Mouse (Mus musculus) midbrain, embryonic 13.5 days (tissue): Measurements from ENCODE around the gene Rbm38. TPM values are rescaled to one million over a fixed set of nuclear protein-coding genes. Genes with fewer than 3 reads are reported as not detected.

Experiments
- ATAC-seq: fragments of 200-750 bp; cut with Nextera tagmentation; 2 replicates; pipeline ENCODE4 v1.8.0; 2017; ENCODE audit warnings: mild to moderate bottlenecking, moderate TSS enrichment, moderate library complexity
- H3K27ac ChIP-seq: fragments of 300-500 bp; sonication (generic); 2 replicates; pipeline ENCODE4 v1.5.1; 2015; ENCODE audit warnings: inconsistent platforms, mild to moderate bottlenecking, moderate library complexity
- H3K27me3 ChIP-seq: fragments of 300-500 bp; sonication (generic); 2 replicates; pipeline ENCODE4 v1.6.1; 2015; ENCODE audit warnings: mild to moderate bottlenecking, inconsistent platforms
- H3K36me3 ChIP-seq: fragments of 300-500 bp; sonication (generic); 2 replicates; pipeline ENCODE4 v1.6.1; 2015; ENCODE audit warnings: mild to moderate bottlenecking, inconsistent platforms
- H3K4me1 ChIP-seq: fragments of 300-500 bp; sonication (generic); replicated peaks from 2 replicates; pipeline ENCODE4 v1.6.1; 2015; ENCODE audit warnings: inconsistent platforms
- H3K4me2 ChIP-seq: fragments of 300-500 bp; sonication (generic); replicated peaks from 2 replicates; pipeline ENCODE4 v1.6.1; 2015; ENCODE audit warnings: moderate library complexity, mild to moderate bottlenecking, inconsistent platforms
- H3K4me3 ChIP-seq: fragments of 300-500 bp; sonication (generic); replicated peaks from 2 replicates; pipeline ENCODE4 v1.5.1; 2015; ENCODE audit warnings: mild to moderate bottlenecking, inconsistent platforms
- H3K9ac ChIP-seq: fragments of 300-500 bp; sonication (generic); replicated peaks from 2 replicates; pipeline ENCODE4 v1.6.1; 2015; ENCODE audit warnings: mild to moderate bottlenecking, inconsistent platforms
- H3K9me3 ChIP-seq: fragments of 300-500 bp; sonication (generic); 2 replicates; pipeline ENCODE4 v1.6.1; 2016; ENCODE audit warnings: mild to moderate bottlenecking, inconsistent platforms
- WGBS: fragments of 180-500 bp; shearing (Covaris S2); methylation state at CpG from one replicate; pipeline ENCODE4 v1.1.7; 2015; 5-methylcytosine and 5-hydroxymethylcytosine counted together
- polyA plus RNA-seq: library from polyadenylated mRNA; unstranded; fragments of >200 nt; fragmentation: Nextera tagmentation; extraction: Ambion mirVana; gene quantifications from 2 replicates; pipeline ENCODE4 v1.2.1, GENCODE M21; 2015

The Rbm38 gene
- polyA plus RNA-seq, 1 experiment from 2014 or later = 29.4 TPM

DNA sequence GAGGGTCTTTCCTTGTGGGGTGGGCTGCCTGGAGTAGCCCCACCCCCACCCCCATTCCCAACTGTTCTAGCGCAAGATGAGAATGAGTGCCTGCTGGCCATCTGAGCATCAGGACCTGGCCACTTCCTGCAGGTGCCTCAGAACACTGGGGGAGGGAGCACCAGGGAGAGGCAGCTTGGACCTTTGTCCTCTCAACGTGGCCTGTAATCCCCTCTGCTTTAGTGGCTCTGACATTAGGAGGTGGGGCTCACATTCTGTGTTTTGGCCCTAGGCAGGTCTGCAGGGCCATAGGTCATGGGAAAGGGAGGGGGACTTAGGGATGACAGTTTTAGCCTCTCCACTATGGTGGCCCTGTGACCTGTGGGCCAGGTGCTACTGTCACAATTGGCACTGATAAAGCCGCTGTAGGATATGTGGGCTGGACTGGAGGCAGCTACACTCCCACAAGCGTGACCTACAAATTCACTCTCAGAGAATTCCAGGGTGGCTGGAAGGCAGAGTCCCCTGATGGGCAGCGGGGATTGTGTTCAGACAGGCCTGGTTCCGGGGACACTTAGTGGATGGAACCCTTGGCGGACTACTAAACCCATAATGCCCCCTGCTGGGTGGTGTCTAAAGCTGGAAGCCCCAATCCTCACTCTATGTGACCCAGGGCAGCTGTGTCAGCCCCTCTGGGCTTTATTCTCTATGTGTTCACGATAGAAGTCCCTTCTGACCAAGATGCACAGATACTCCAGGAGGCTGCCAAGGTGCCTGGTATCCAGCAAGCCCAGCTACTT is 30.5 kb downstream of the Rbm38 start:
- H3K4me2 ChIP-seq = no peak overlapping the region
- no peak overlapping the region for H3K4me3 ChIP-seq
- peaks cover 6% of the 10 kb centered on the region for H3K4me1 ChIP-seq
- no peak overlapping the region for H3K9ac ChIP-seq
- no peaks in the 10 kb centered on the region for H3K9me3 ChIP-seq
- H3K36me3 ChIP-seq = no peaks in the 10 kb centered on the region
- no peak overlapping the region for H3K27ac ChIP-seq
- ATAC-seq = no peak
- no peaks in the 10 kb centered on the region for H3K27me3 ChIP-seq
- 23% methylated on average over 8 of the region's 8 CpGs for WGBS

DNA sequence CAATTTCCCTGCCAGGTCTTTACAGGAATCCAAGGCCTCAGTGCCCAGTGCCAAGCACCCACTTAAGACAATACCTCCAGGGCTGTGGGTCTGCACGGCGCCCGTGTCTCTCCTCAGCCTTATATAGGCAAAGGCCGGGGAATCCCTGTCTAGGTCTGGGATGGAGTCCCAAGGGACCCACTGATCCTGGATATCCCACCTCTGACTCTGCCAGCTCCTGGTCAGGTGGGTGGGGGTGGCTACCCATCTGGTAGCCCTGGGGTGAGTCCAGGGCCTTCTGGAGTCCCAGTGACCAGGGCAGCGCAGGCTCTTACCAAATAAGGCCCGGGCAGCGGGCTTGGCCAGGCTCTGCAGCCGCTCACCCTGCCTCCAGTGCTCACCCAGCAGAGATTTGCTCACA is 32.6 kb downstream of the Rbm38 start:
- Histone ChIP-seq H3K27me3 (no peaks in the 10 kb centered on the region), H3K4me3 (no peak overlapping the region), H3K9me3 (no peaks in the 10 kb centered on the region), H3K9ac (no peak overlapping the region), H3K4me1 (peaks cover 8% of the 10 kb centered on the region), H3K36me3 (no peaks in the 10 kb centered on the region), H3K27ac (no peak overlapping the region), H3K4me2 (no peak overlapping the region)
- ATAC-seq = no peak
- 93% methylated on average over 8 of the region's 8 CpGs for WGBS

DNA sequence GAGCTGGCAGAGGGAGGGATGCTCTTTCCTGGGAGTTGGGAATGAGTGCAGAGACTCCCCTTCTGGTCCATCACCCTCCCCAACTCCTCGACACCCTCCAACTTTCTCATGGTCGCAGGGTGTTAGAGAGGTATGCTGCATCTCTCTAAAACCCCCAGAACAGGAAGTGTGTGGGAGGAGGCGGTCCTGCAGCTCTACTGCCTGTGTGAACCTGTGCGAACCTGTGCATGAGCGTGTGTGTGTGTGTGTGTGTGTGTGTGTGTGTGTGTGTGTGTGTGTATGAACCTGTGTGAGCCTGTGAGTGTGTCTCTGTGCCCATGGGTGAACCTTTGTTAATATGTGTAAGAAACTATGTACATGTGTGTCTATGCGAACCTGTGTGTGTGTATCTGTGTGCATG is 33.5 kb downstream of the Rbm38 start:
- Histone ChIP-seq H3K4me3 (no peak overlapping the region), H3K9ac (no peak overlapping the region), H3K27me3 (no peaks in the 10 kb centered on the region), H3K36me3 (no peaks in the 10 kb centered on the region), H3K9me3 (no peaks in the 10 kb centered on the region), H3K4me2 (no peak overlapping the region), H3K4me1 (peaks cover 14% of the 10 kb centered on the region), H3K27ac (no peak overlapping the region)
- 83% methylated on average over 6 of the region's 6 CpGs for WGBS
- no peak for ATAC-seq

DNA sequence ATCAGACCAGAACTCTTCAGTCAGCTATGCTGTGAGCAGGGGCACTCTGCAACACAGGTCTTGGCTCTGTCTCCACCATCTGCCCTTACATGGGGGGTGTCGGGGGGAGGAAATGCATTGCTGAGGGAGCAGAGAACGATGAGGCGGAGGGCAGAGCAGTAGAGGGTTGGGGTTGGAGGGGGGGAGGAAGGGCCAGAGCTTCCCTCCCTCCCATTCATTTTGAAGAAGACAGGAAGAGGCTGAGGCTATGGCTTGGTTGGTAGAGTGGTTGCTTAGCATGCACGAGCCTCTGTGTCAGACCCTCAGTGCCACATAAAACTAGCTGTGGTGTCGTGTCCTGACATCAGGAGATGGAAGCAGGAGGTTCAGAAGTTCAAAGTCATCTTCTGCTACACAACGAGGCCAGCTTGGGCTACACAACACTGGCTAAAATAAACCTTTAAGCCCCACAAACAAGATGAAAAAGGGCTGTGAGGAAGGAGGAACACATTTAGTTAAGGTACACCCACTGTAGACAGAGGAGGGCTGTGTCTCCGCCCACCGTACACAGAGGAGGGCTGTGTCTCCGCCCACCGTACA is 36.1 kb downstream of the Rbm38 start:
- Histone ChIP-seq H3K9ac (no peak overlapping the region), H3K4me3 (no peak overlapping the region), H3K4me2 (no peak overlapping the region), H3K9me3 (no peaks in the 10 kb centered on the region), H3K4me1 (peaks cover 8% of the 10 kb centered on the region; the same call in 1 of the 2 replicates), H3K36me3 (no peaks in the 10 kb centered on the region), H3K27ac (no peak overlapping the region), H3K27me3 (no peaks in the 10 kb centered on the region)
- WGBS = 84% methylated on average over 10 of the region's 10 CpGs
- no peak for ATAC-seq

DNA sequence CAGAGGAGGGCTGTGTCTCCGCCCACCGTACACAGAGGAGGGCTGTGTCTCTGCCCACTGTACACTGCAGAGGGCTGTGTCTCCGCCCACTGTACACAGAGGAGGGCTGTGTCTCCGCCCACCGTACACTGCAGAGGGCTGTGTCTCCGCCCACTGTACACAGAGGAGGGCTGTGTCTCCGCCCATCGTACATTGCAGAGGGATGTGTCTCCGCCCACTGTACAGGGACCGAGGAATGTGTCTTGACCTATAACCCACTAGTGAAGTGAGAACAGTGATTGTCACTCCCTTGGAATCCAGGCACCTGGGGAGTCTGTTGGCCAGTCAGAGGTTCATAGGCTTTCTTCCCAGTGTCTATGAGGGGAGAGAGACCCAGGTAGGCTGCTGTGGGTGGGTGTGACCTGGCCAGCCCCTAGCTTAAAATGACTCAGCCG is 36.6 kb downstream of the Rbm38 start:
- no peak for ATAC-seq
- H3K4me3 ChIP-seq = no peak overlapping the region
- no peaks in the 10 kb centered on the region for H3K9me3 ChIP-seq
- no peaks in the 10 kb centered on the region for H3K36me3 ChIP-seq
- no peaks in the 10 kb centered on the region for H3K27me3 ChIP-seq
- WGBS = 79% methylated on average over 11 of the region's 11 CpGs
- H3K4me2 ChIP-seq = no peak overlapping the region
- H3K27ac ChIP-seq = no peak overlapping the region
- H3K9ac ChIP-seq = no peak overlapping the region
- H3K4me1 ChIP-seq = peaks cover 8% of the 10 kb centered on the region; the same call in 1 of the 2 replicates

DNA sequence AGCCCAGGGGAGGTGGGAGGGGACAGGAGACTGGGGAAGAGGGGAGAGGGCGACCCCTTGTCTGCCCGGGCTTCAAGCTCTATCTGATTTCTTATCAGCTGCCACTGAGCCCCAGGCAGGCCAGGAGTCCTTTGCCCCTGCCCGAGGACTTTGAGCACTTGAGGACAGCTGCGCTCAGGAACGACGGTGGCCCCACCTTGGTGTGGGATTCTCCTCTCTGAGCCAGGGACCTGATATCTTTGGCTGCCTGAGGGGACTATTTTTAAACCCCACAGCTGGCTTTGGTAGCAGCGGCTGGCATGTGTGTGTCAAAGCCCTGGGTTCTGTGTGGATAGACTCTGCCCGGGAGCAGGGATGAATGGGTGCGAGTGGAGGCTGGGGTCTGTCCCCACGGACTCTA is 37.3 kb downstream of the Rbm38 start:
- no peaks in the 10 kb centered on the region for H3K9me3 ChIP-seq
- WGBS = 70% methylated on average over 10 of the region's 10 CpGs
- H3K4me1 ChIP-seq = peaks cover 8% of the 10 kb centered on the region; the same call in 1 of the 2 replicates
- no peak overlapping the region for H3K27ac ChIP-seq
- no peak overlapping the region for H3K4me2 ChIP-seq
- H3K27me3 ChIP-seq = no peaks in the 10 kb centered on the region
- ATAC-seq = no peak
- no peak overlapping the region for H3K9ac ChIP-seq
- H3K36me3 ChIP-seq = no peaks in the 10 kb centered on the region
- no peak overlapping the region for H3K4me3 ChIP-seq

DNA sequence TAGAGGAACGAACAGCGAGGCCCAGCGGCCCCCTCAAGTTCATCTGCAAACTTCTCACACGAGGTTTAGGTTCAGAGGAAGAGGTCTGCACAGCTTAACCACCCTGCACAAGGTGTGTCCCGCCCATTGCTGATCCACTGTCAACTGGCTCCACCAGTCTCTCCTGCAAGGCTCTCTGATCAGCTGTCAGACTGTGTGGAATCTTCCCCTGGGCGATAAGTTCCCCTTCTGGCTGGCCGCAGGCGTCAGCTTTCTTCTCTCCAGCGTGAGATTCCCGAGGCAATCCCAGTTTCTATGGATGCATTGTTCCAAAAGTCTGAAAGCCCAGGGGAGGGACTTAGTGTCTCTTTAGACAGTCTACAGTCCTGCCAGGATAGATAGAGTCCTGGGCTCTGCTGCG is 38.0 kb downstream of the Rbm38 start:
- H3K27ac ChIP-seq = no peak overlapping the region
- no peaks in the 10 kb centered on the region for H3K27me3 ChIP-seq
- no peak overlapping the region for H3K4me2 ChIP-seq
- H3K4me3 ChIP-seq = no peak overlapping the region
- H3K36me3 ChIP-seq = no peaks in the 10 kb centered on the region
- no peaks in the 10 kb centered on the region for H3K9me3 ChIP-seq
- 33% methylated on average over 11 of the region's 11 CpGs for WGBS
- ATAC-seq = no peak
- no peak overlapping the region for H3K9ac ChIP-seq
- H3K4me1 ChIP-seq = peaks cover 8% of the 10 kb centered on the region; the same call in 1 of the 2 replicates

DNA sequence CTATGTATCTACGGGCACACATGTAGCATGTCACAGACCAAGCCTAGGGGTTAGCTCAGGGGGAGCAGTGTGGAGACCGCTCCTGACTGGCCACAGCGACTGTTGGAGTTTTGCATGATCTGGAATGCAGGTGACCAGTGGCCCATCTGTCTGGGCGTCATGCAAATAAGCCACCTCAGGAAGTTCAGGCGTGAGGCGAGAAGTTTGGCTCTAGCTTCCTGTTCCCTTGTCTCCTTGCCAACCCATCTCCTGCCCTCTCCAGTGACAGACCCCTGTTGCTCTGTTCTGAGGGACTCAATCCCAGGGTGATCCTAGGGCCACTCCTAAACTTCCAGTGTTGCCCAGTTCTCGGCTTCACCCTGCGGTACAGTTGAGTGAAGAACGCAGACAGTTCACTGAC is 40.2 kb downstream of the Rbm38 start:
- H3K9me3 ChIP-seq = no peaks in the 10 kb centered on the region
- peaks cover 8% of the 10 kb centered on the region; the same call in 1 of the 2 replicates for H3K4me1 ChIP-seq
- H3K27me3 ChIP-seq = no peaks in the 10 kb centered on the region
- H3K9ac ChIP-seq = no peak overlapping the region
- H3K4me2 ChIP-seq = no peak overlapping the region
- H3K4me3 ChIP-seq = no peak overlapping the region
- 91% methylated on average over 9 of the region's 9 CpGs for WGBS
- H3K36me3 ChIP-seq = no peaks in the 10 kb centered on the region
- no peak for ATAC-seq
- H3K27ac ChIP-seq = no peak overlapping the region

DNA sequence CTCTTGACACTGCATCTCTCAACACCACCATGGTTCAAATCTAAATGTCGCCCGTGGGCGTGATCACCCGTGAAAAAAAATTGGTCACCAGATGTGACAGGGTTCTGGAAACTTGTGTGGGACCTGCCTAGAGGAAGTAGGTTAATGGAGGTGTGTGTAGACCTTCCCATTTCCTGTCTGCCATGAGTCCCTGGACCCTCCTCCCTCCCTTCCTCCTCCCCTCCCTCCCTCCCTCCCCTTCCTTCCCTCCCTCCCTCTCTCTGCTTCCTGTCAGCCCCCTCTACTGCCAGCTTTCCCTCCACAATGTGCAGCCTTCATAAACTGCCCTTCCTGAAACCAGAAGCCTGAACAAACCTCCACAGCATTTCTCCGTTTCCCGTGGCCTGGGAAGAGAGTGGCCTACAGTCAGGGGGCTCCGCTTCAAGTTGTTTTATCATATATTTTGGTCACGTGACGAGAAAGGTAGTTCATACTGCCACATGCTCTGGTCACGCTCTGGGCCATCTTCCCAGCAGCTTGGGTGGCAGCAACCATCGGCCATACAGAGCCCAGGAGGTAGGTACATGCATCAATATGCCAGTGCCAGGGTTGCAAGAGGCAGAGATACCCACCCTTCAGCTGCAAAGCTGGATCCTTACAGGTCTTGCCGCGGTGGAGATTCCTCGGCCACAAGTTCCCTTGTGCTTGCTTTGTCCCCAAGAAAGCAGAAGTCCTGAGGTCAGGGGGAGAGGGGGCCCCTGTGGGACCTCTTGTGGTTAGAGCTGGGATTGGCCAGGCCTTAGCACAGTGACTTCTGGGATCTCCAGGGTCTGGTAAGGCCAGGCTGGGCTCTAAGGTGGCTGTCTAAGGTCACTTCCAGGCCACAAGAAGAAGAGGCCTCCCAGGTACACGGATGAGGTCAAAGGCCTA is 41.4 kb downstream of the Rbm38 start:
- no peak overlapping the region for H3K4me2 ChIP-seq
- no peak overlapping the region for H3K9ac ChIP-seq
- H3K9me3 ChIP-seq = no peaks in the 10 kb centered on the region
- WGBS = 79% methylated on average over 15 of the region's 15 CpGs
- H3K36me3 ChIP-seq = no peaks in the 10 kb centered on the region
- H3K27ac ChIP-seq = no peak overlapping the region
- H3K4me3 ChIP-seq = no peak overlapping the region
- H3K27me3 ChIP-seq = no peaks in the 10 kb centered on the region
- peaks cover 8% of the 10 kb centered on the region; the same call in 1 of the 2 replicates for H3K4me1 ChIP-seq
- no peak for ATAC-seq

DNA sequence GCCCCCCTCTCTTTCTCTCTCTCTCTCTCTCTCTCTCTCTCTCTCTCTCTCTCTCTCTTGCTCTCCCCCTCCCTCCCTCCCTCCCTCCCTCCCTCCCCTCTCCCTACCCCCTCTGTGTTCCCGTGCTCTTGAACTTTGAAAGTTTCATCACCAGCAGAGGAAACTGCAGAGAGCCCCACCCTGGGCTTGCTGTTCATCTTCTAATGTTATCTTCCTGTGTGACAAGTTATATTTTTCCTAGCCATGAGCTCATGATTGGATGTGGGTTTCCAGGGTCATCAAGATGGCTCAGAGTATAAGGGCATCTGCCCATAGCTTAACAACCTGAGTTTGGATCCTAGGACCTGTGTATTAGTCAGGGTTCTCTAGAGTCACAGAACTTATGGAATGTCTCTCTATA is 42.9 kb downstream of the Rbm38 start:
- Histone ChIP-seq H3K36me3 (no peaks in the 10 kb centered on the region), H3K9ac (no peak overlapping the region), H3K27ac (no peak overlapping the region), H3K27me3 (no peaks in the 10 kb centered on the region), H3K4me3 (no peak overlapping the region), H3K9me3 (peaks cover under 1% of the 10 kb centered on the region; the same call in 1 of the 2 replicates), H3K4me1 (peaks cover 4% of the 10 kb centered on the region; the same call in 1 of the 2 replicates), H3K4me2 (no peak overlapping the region)
- 56% methylated on average over 1 of the region's 1 CpGs for WGBS
- no peak for ATAC-seq

DNA sequence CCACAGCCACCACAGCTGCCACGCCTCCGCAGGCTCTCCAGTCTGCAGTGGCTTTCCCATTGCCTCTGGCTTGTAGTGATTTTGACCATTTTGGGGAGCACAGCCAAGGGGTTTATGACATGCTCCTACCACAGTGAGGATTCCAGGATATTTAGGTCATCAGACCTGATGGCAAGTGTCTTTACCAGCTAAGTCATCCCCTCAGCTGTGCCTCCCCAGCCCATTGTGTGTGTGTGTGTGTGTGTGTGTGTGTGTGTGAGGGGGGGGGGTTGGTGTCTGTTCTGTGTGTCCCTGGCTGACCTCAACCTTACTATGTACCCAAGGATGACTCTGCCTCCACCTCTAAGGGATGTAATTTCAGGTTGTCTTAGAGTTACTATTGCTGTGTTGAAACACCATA is 44.6 kb downstream of the Rbm38 start:
- H3K9ac ChIP-seq = no peak overlapping the region
- ATAC-seq = no peak
- no peaks in the 10 kb centered on the region for H3K27me3 ChIP-seq
- no peak overlapping the region for H3K4me3 ChIP-seq
- H3K36me3 ChIP-seq = no peaks in the 10 kb centered on the region
- H3K4me1 ChIP-seq = no peaks in the 10 kb centered on the region
- peaks cover 3% of the 10 kb centered on the region; the same call in 1 of the 2 replicates for H3K9me3 ChIP-seq
- WGBS = 97% methylated on average over 2 of the region's 2 CpGs
- H3K27ac ChIP-seq = no peak overlapping the region
- no peak overlapping the region for H3K4me2 ChIP-seq

DNA sequence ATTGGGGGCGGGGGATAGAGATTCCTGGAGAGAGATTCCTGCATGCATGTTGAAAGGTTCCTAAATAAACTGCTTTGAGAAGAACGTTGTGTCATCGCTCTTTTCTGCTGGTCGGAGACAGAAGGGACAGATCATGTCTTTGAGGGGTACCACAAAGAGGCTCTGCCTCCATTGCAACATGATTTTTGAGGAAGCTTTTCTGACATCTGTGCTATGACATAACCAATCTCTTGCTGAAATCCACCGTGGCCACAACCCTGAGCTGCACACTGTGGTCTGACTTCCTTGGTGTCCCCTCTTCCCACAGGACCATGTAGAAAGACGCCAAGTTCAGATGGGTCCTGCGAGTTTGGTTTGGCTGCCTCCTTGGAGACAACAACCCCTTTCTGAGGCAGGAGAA is 52.6 kb downstream of the Rbm38 start:
- H3K9me3 ChIP-seq = peaks cover 6% of the 10 kb centered on the region
- no peaks in the 10 kb centered on the region for H3K36me3 ChIP-seq
- no peak overlapping the region for H3K27ac ChIP-seq
- no peak for ATAC-seq
- no peaks in the 10 kb centered on the region for H3K4me1 ChIP-seq
- H3K4me2 ChIP-seq = no peak overlapping the region
- no peak overlapping the region for H3K9ac ChIP-seq
- H3K4me3 ChIP-seq = no peak overlapping the region
- WGBS = 93% methylated on average over 7 of the region's 7 CpGs
- no peaks in the 10 kb centered on the region for H3K27me3 ChIP-seq
